Comparison of ENCODE assay signal across 8 mouse cellular contexts in the genomic region with DNA sequence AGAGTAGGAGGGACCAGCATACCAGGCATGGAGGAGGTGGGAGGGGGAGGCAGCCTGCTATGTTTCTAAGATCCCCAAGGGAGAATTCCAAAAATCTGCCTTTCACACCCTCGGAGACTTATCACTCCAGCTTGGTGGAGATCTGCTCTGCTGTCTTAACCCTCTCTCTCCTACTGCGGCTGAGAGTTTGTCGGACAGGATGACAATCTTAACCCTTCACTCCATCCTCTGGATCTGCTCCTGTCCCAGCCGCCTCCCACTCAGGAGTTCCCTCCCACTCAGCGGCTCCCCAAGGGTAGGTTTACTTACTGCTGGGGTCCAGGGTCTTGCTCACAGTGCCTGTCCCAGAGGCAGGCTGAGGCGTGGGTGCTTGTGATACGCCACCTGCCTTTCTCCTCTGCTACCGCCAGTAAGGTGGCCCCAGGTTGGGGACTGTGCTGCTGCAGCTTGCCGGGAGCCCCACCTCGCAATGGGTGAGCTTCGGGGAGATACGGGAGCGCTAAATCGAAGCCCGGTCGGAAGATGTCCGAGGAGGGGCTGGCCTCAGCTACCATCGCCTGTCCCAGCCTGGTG. TPM values are rescaled to one million over a fixed set of nuclear protein-coding genes. Genes with fewer than 3 reads are reported as not detected.
A peak's percentile ranks its signal among the peaks of the same experiment; 100 is the strongest.
DNase-seq lines count a peak whose midpoint lies in the region; ATAC-seq and TF ChIP-seq lines count a peak whose summit lies in the region.

No protein-coding gene starts in this region.

- peak; percentile 44 for DNase-seq in CD4-positive, CD25-positive, alpha-beta regulatory T cell, adult 2 months (ENCODE audit: low read depth, low spot score)
- no peak for DNase-seq in lung, postnatal 0 days (ENCODE audit: low spot score)
- DNase-seq in lung, adult 18-20 months, result no peak
- DNase-seq in layer of hippocampus, postnatal 14 days (ENCODE audit: low spot score in 2 of 2), result peak; percentile 37 to 51
- DNase-seq in naive thymus-derived CD4-positive, alpha-beta T cell, adult 2 months (ENCODE audit: low read depth), result peak; percentile 47
- DNase-seq in embryo, embryonic 10 days (ENCODE audit: low spot score), result no peak

- no peak overlapping the region for H3K27ac ChIP-seq in lung, postnatal 0 days (ENCODE audit: low read length)

- no peak overlapping the region for H3K9ac ChIP-seq in lung, postnatal 0 days (replicated peaks; ENCODE audit: low read depth)

- H3K4me1 ChIP-seq in lung, postnatal 0 days (ENCODE audit: insufficient read depth, low read depth, low read length), result peaks cover 7% of the 10 kb centered on the region

- H3K36me3 ChIP-seq in lung, postnatal 0 days (ENCODE audit: insufficient read depth, low read length), result no peaks in the 10 kb centered on the region

- no peak for TF ChIP-seq EP300 in lung, postnatal 0 days (IDR thresholded peaks at IDR 0.05)

- ATAC-seq in CD4-positive, CD25-positive, alpha-beta regulatory T cell, adult 4 months, result no peak
- ATAC-seq in lung, postnatal 0 days, result peak; percentile 9
- ATAC-seq in megakaryocyte progenitor cell, adult 5-6 weeks (replicated peaks; ENCODE audit: poor library complexity), result no peak

- peak overlapping the region; percentile 81 for H3K4me2 ChIP-seq in lung, postnatal 0 days (replicated peaks; ENCODE audit: low read depth, low read length)

- 0 out of 2 replicates have a peak, but pooled peaks have one; percentile 1 for TF ChIP-seq CTCF in lung, postnatal 0 days (IDR thresholded peaks at IDR 0.05)

- H3K27me3 ChIP-seq in lung, postnatal 0 days (replicated peaks; ENCODE audit: insufficient read depth, low read length), result peaks cover 16% of the 10 kb centered on the region

- no peaks in the 10 kb centered on the region for H3K9me3 ChIP-seq in lung, postnatal 0 days (ENCODE audit: low read length)

- WGBS in lung, postnatal 0 days, result 2% methylated on average over 17 of the region's 18 CpGs

- peak overlapping the region; percentile 22; the same call in 1 of the 2 replicates for H3K4me3 ChIP-seq in lung, postnatal 0 days (ENCODE audit: low read depth, low read length)

RNA-seq across cellular contexts. Expression of gene Extl1, which starts 12.9 kb away (rescaled TPM):
- 1 to 10 TPM; 2.2 to 2.3 TPM for polyA plus RNA-seq in CD4-positive, CD25-positive, alpha-beta regulatory T cell, adult 4 months (2017; shearing (Covaris generic))
- polyA plus RNA-seq in lung, postnatal 0 days (2015; fragmentation: Nextera tagmentation; extraction: Ambion mirVana), result 0.82 and 1.3 TPM in 2 replicates
- 10 to 100 TPM; 37.6 to 39.5 TPM for total RNA-seq in layer of hippocampus, postnatal 14 days (2021)
- total RNA-seq in megakaryocyte progenitor cell, adult 5-6 weeks (2015), result not detected in 2 replicates
- total RNA-seq in megakaryocyte progenitor cell, adult 5-6 weeks (2017), result not detected in 2 replicates

RNA-seq across cellular contexts. Expression of gene Pafah2, which starts 25.4 kb away (rescaled TPM):
- 1 to 10 TPM in 1 of 2 experiments, under 1 TPM in 1; 0.30 to 2.4 TPM for polyA plus RNA-seq in CD4-positive, CD25-positive, alpha-beta regulatory T cell, adult 4 months (2017; shearing (Covaris generic))
- 14.1 and 16.2 TPM in 2 replicates for polyA plus RNA-seq in lung, postnatal 0 days (2015; fragmentation: Nextera tagmentation; extraction: Ambion mirVana)
- 10 to 100 TPM in 1 of 2 experiments, 1 to 10 TPM in 1; 7.8 to 10.9 TPM for total RNA-seq in layer of hippocampus, postnatal 14 days (2021)
- total RNA-seq in megakaryocyte progenitor cell, adult 5-6 weeks (2015), result 14.0 and 21.2 TPM in 2 replicates
- 14.5 and 16.2 TPM in 2 replicates for total RNA-seq in megakaryocyte progenitor cell, adult 5-6 weeks (2017)

RNA-seq across cellular contexts. Expression of gene Slc30a2, which starts 27.8 kb away (rescaled TPM):
- polyA plus RNA-seq in CD4-positive, CD25-positive, alpha-beta regulatory T cell, adult 4 months (2017; shearing (Covaris generic)), result under 1 TPM; 0.19 TPM
- 0.79 and 1.1 TPM in 2 replicates for polyA plus RNA-seq in lung, postnatal 0 days (2015; fragmentation: Nextera tagmentation; extraction: Ambion mirVana)
- total RNA-seq in layer of hippocampus, postnatal 14 days (2021), result not detected
- total RNA-seq in megakaryocyte progenitor cell, adult 5-6 weeks (2015), result 0.07 and 0.15 TPM in 2 replicates
- total RNA-seq in megakaryocyte progenitor cell, adult 5-6 weeks (2017), result not detected in 2 replicates

RNA-seq across cellular contexts. Expression of gene Trim63, which starts 55.8 kb away (rescaled TPM):
- polyA plus RNA-seq in CD4-positive, CD25-positive, alpha-beta regulatory T cell, adult 4 months (2017; shearing (Covaris generic)), result not detected
- 0.75 and 1.3 TPM in 2 replicates for polyA plus RNA-seq in lung, postnatal 0 days (2015; fragmentation: Nextera tagmentation; extraction: Ambion mirVana)
- total RNA-seq in layer of hippocampus, postnatal 14 days (2021), result under 1 TPM in 1 of 2 experiments, not detected in 1; 0.21 TPM
- not detected in 2 replicates for total RNA-seq in megakaryocyte progenitor cell, adult 5-6 weeks (2015)
- not detected in 2 replicates for total RNA-seq in megakaryocyte progenitor cell, adult 5-6 weeks (2017)

Comparison
In these comparisons a context has a peak if more than half of its experiments do, and no peak if none do; other contexts are left out.
1. DNase-seq: peak in CD4-positive, CD25-positive, alpha-beta regulatory T cell, adult 2 months (single experiment), layer of hippocampus, postnatal 14 days (2 of 2) and naive thymus-derived CD4-positive, alpha-beta T cell, adult 2 months (single experiment); none in lung, postnatal 0 days (single experiment), lung, adult 18-20 months (0 of 2) and embryo, embryonic 10 days (single experiment).
2. RNA of gene Extl1, which starts 12.9 kb away (total RNA-seq): 37.6 to 39.5 TPM in layer of hippocampus, postnatal 14 days; not detected in megakaryocyte progenitor cell, adult 5-6 weeks; every median in the first group is over 10 times any median in the second.